Mouse (Mus musculus) kidney, adult 2 months (tissue): ENCODE data around the gene Scaf1. TPM values are rescaled to one million over a fixed set of nuclear protein-coding genes. Genes with fewer than 3 reads are reported as not detected.

Experiments
- DNase-seq: peaks from one replicate; pipeline ENCODE4 v3.0.0; 2021
- H3K27ac ChIP-seq: fragments of 200-500 bp; 2 replicates; pipeline ENCODE4 v1.5.1; 2012; ENCODE audit warnings: low read depth, low read length, control low read depth, inconsistent platforms; ENCODE audit not compliant: insufficient read depth
- H3K27me3 ChIP-seq: fragments of 200-500 bp; replicated peaks from 2 replicates; pipeline ENCODE4 v1.6.1; 2012; ENCODE audit warnings: mild to moderate bottlenecking, moderate library complexity, low read length, inconsistent platforms; ENCODE audit not compliant: control insufficient read depth, insufficient read depth
- H3K36me3 ChIP-seq: fragments of 200-500 bp; 2 replicates; pipeline ENCODE4 v1.6.1; 2012; ENCODE audit warnings: mild to moderate bottlenecking, moderate library complexity, low read length, inconsistent platforms; ENCODE audit not compliant: control insufficient read depth, insufficient read depth
- H3K4me1 ChIP-seq: fragments of 200-500 bp; 2 replicates; pipeline ENCODE4 v1.6.1; 2011; ENCODE audit warnings: low read length; ENCODE audit not compliant: control insufficient read depth, insufficient read depth
- H3K4me3 ChIP-seq: fragments of 200-500 bp; 2 replicates; pipeline ENCODE4 v1.5.1; 2011; ENCODE audit warnings: mild to moderate bottlenecking, low read depth, low read length, control low read depth; ENCODE audit not compliant: insufficient read depth
- CTCF ChIP-seq: fragments of 200-500 bp; conservative IDR thresholded peaks from 2 replicates; pipeline ENCODE4 v1.5.1; 2011; ENCODE audit warnings: low read depth, mild to moderate bottlenecking, control low read depth, low read length, moderate library complexity, mixed read lengths; ENCODE audit not compliant: insufficient read depth, insufficient read length
- POLR2A ChIP-seq: fragments of 200-500 bp; IDR thresholded peaks from one replicate; pipeline ENCODE4 v1.6.1; 2011; ENCODE audit warnings: low read depth, low read length, control low read depth
- WGBS: fragments of 180-500 bp; shearing (Covaris S2); methylation state at CpG from one replicate; pipeline ENCODE4 v1.1.7; 2018; 5-methylcytosine and 5-hydroxymethylcytosine counted together
- polyA plus RNA-seq: library from polyadenylated mRNA; depleted of rRNA; stranded (reverse); fragments of >200 nt; gene quantifications from 2 replicates; pipeline ENCODE4 v1.2.3, GENCODE M21; 2012; rRNA removed

The Scaf1 gene
- polyA plus RNA-seq, 1 experiment, result 38.8 TPM

DNA sequence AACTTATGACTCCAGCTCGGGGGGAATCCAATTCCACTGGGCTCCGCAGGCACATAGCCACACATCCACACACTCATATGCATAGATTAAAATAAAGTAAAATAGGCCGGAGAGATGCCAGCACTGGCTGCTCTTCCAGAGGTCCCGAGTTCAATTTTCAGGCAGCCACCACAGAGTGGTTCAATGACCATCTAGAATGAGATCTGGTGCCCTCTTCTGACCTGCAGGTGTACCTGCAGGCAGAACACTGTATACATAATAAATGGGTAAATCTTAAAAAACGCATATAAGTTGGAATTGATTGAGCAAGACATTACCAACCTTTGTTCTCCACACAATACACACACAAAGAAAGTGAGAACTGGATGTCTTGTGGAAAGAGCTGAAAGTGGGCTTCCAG lies 60.5 kb downstream of the Scaf1 start:
- Histone ChIP-seq H3K27ac (no peak overlapping the region), H3K4me3 (no peak overlapping the region), H3K4me1 (0 out of 2 replicates have a peak, but pooled peaks cover 4% of the 10 kb centered on the region), H3K27me3 (no peaks in the 10 kb centered on the region), H3K36me3 (no peaks in the 10 kb centered on the region)
- 45% methylated on average over 5 of the region's 5 CpGs for WGBS
- no peak for TF ChIP-seq POLR2A
- peak; percentile 50 for TF ChIP-seq CTCF
- peak; percentile 30 for DNase-seq

- no peak for TF ChIP-seq CTCF
- no peak for TF ChIP-seq POLR2A
- Histone ChIP-seq H3K4me3 (no peak overlapping the region), H3K27me3 (no peaks in the 10 kb centered on the region), H3K4me1 (0 out of 2 replicates have a peak, but pooled peaks cover 4% of the 10 kb centered on the region), H3K36me3 (no peaks in the 10 kb centered on the region), H3K27ac (no peak overlapping the region)
- DNase-seq, result no peak
- 88% methylated on average over 12 of the region's 12 CpGs for WGBS
Observed at GRCm38 (mm10) chr7:44954091-44954885, 61.9 kb downstream of the Scaf1 start.

DNA sequence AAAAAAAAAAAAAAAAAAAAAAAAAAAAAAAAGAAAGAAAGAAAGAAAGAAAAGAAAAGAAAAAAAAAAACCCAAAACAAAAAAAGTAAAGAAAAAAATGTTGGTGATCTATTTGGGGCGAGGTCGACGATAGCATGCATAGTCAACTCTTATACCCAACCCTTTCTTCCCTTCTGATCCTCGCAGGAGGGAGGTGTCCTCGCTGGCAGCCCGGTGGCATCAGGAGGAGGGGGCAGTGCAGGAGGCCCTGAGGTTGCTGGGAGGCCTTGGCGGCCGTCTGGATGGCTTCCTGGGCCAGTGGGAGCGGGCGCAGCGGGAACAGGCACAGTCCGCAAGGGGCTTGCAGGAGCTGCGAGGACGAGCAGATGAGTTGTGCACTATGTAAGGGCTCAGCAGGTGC lies 62.6 kb downstream of the Scaf1 start:
- Histone ChIP-seq H3K4me3 (no peak overlapping the region), H3K27me3 (no peaks in the 10 kb centered on the region), H3K36me3 (no peaks in the 10 kb centered on the region), H3K27ac (no peak overlapping the region), H3K4me1 (0 out of 2 replicates have a peak, but pooled peaks cover 4% of the 10 kb centered on the region)
- WGBS, result 73% methylated on average over 14 of the region's 14 CpGs
- DNase-seq, result no peak
- TF ChIP-seq POLR2A (no peak), CTCF (no peak)

Other genes with a start within 250 kb of the Scaf1 start
- 32.6 and 35.9 TPM in 2 replicates for gene Nup62, start 200.3 kb downstream of the Scaf1 start, polyA plus RNA-seq
- gene Il4i1, start 200.0 kb downstream of the Scaf1 start, polyA plus RNA-seq, result 1.5 and 9.7 TPM in 2 replicates
- gene Atf5, start 199.7 kb downstream of the Scaf1 start, polyA plus RNA-seq, result 42.1 and 57.2 TPM in 2 replicates
- 90.6 and 121 TPM in 2 replicates for gene Akt1s1, start 167.4 kb downstream of the Scaf1 start, polyA plus RNA-seq
- 100 and 114 TPM in 2 replicates for gene Tbc1d17, start 167.3 kb downstream of the Scaf1 start, polyA plus RNA-seq
- gene Pnkp, start 159.2 kb downstream of the Scaf1 start, polyA plus RNA-seq, result 44.9 and 53.4 TPM in 2 replicates
- 212 and 221 TPM in 2 replicates for gene Ptov1, start 146.6 kb downstream of the Scaf1 start, polyA plus RNA-seq
- 164 and 181 TPM in 2 replicates for gene Med25, start 123.7 kb downstream of the Scaf1 start, polyA plus RNA-seq
- 59.2 and 70.9 TPM in 2 replicates for gene Fuz, start 120.3 kb downstream of the Scaf1 start, polyA plus RNA-seq
- gene Ap2a1, start 86.9 kb downstream of the Scaf1 start, polyA plus RNA-seq, result 58.0 and 70.6 TPM in 2 replicates
- 0.11 and 0.65 TPM in 2 replicates for gene Tsks, start 73.2 kb downstream of the Scaf1 start, polyA plus RNA-seq
- gene Cpt1c, start 41.5 kb downstream of the Scaf1 start, polyA plus RNA-seq, result 5.6 and 8.5 TPM in 2 replicates
- 89.9 and 95.4 TPM in 2 replicates for gene Prmt1, start 29.8 kb downstream of the Scaf1 start, polyA plus RNA-seq
- 105 and 107 TPM in 2 replicates for gene Irf3, start 18.7 kb downstream of the Scaf1 start, polyA plus RNA-seq
- gene Bcl2l12, start 17.7 kb downstream of the Scaf1 start, polyA plus RNA-seq, result 20.0 and 21.4 TPM in 2 replicates
- gene Rras, start 1.6 kb upstream of the Scaf1 start, polyA plus RNA-seq, result 82.3 and 84.1 TPM in 2 replicates
- 7.1 and 9.1 TPM in 2 replicates for gene Prr12, start 36.5 kb upstream of the Scaf1 start, polyA plus RNA-seq
- gene Nosip, start 46.1 kb upstream of the Scaf1 start, polyA plus RNA-seq, result 60.4 and 67.6 TPM in 2 replicates
- 80.9 and 95.4 TPM in 2 replicates for gene Prrg2, start 46.3 kb upstream of the Scaf1 start, polyA plus RNA-seq
- gene Rcn3, start 75.9 kb upstream of the Scaf1 start, polyA plus RNA-seq, result 67.0 and 68.7 TPM in 2 replicates
- gene Fcgrt, start 87.5 kb upstream of the Scaf1 start, polyA plus RNA-seq, result 240 and 244 TPM in 2 replicates
- 176 and 310 TPM in 2 replicates for gene Rps11, start 108.1 kb upstream of the Scaf1 start, polyA plus RNA-seq
- gene Rpl13a, start 112.4 kb upstream of the Scaf1 start, polyA plus RNA-seq, result 1,329 and 1,360 TPM in 2 replicates
- 5.6 TPM in 2 replicates for gene Gm45713, start 119.9 kb upstream of the Scaf1 start, polyA plus RNA-seq
- 36.8 and 37.7 TPM in 2 replicates for gene Flt3l, start 120.1 kb upstream of the Scaf1 start, polyA plus RNA-seq
- 80.3 and 84.9 TPM in 2 replicates for gene Pih1d1, start 137.9 kb upstream of the Scaf1 start, polyA plus RNA-seq
- 106 and 119 TPM in 2 replicates for gene Aldh16a1, start 138.2 kb upstream of the Scaf1 start, polyA plus RNA-seq
- gene Slc17a7, start 147.6 kb upstream of the Scaf1 start, polyA plus RNA-seq, result not detected in 2 replicates
- not detected in 2 replicates for gene Gfy, start 163.2 kb upstream of the Scaf1 start, polyA plus RNA-seq
- not detected in 2 replicates for gene Pth2, start 164.6 kb upstream of the Scaf1 start, polyA plus RNA-seq
- 0.04 and 0.05 TPM in 2 replicates for gene Ccdc155, start 188.5 kb upstream of the Scaf1 start, polyA plus RNA-seq
- gene Dkkl1, start 195.8 kb upstream of the Scaf1 start, polyA plus RNA-seq, result 0.39 and 0.54 TPM in 2 replicates
- gene Tead2, start 199.4 kb upstream of the Scaf1 start, polyA plus RNA-seq, result 10.0 and 13.2 TPM in 2 replicates
- 7.9 and 30.1 TPM in 2 replicates for gene Cd37, start 222.8 kb upstream of the Scaf1 start, polyA plus RNA-seq
- 0.05 TPM in 1 of 2 replicates, not detected in the other for gene Slc6a16, start 224.7 kb upstream of the Scaf1 start, polyA plus RNA-seq